Mouse (Mus musculus) stomach, postnatal 0 days (tissue): Measurements from ENCODE around the gene Cdkn1a. TPM values are rescaled to one million over a fixed set of nuclear protein-coding genes. Genes with fewer than 3 reads are reported as not detected.

Experiments
- ATAC-seq: fragments of 200-750 bp; cut with Nextera tagmentation; 2 replicates; pipeline ENCODE4 v1.8.0; 2017; ENCODE audit not compliant: low FRiP score, low TSS enrichment
- DNase-seq: peaks from one replicate; pipeline ENCODE4 v3.0.0-alpha.2; 2016; ENCODE audit warnings: low spot score
- H3K27ac ChIP-seq: fragments of 300-500 bp; sonication (generic); replicated peaks from 2 replicates; pipeline ENCODE4 v1.5.1; 2014; ENCODE audit warnings: mild to moderate bottlenecking, control low read depth
- H3K27me3 ChIP-seq: fragments of 300-500 bp; sonication (generic); 2 replicates; pipeline ENCODE4 v1.6.1; 2014; ENCODE audit warnings: low read length; ENCODE audit not compliant: control insufficient read depth, insufficient read depth
- H3K36me3 ChIP-seq: fragments of 300-500 bp; sonication (generic); 2 replicates; pipeline ENCODE4 v1.6.1; 2014; ENCODE audit warnings: low read length, mixed read lengths; ENCODE audit not compliant: control insufficient read depth, insufficient read depth
- H3K4me1 ChIP-seq: fragments of 300-500 bp; sonication (generic); replicated peaks from 2 replicates; pipeline ENCODE4 v1.6.1; 2014; ENCODE audit warnings: antibody characterized with exemption; ENCODE audit not compliant: control insufficient read depth, insufficient read depth
- H3K4me2 ChIP-seq: fragments of 300-500 bp; sonication (generic); replicated peaks from 2 replicates; pipeline ENCODE4 v1.6.1; 2014; ENCODE audit warnings: low read depth, mild to moderate bottlenecking, control low read depth, moderate library complexity
- H3K4me3 ChIP-seq: fragments of 300-500 bp; sonication (generic); 2 replicates; pipeline ENCODE4 v1.5.1; 2014; ENCODE audit warnings: low read depth, low read length, control low read depth
- H3K9ac ChIP-seq: fragments of 300-500 bp; sonication (generic); 2 replicates; pipeline ENCODE4 v1.6.1; 2014; ENCODE audit warnings: mild to moderate bottlenecking, low read length, control low read depth, mixed read lengths
- H3K9me3 ChIP-seq: fragments of 300-500 bp; sonication (generic); 2 replicates; pipeline ENCODE4 v1.6.1; 2016; ENCODE audit warnings: low read length; ENCODE audit not compliant: control insufficient read depth
- CTCF ChIP-seq: IDR thresholded peaks from 2 replicates; pipeline ENCODE4 v1.5.1; 2016; ENCODE audit warnings: antibody characterized with exemption, low read depth, mild to moderate bottlenecking, moderate library complexity
- EP300 ChIP-seq: optimal IDR thresholded peaks from 2 replicates; pipeline ENCODE3; 2016; ENCODE audit warnings: antibody characterized with exemption
- WGBS: fragments of 180-500 bp; shearing (Covaris S2); extraction: QIAGEN DNeasy Blood & Tissue Kit; methylation state at CpG from one replicate; pipeline ENCODE4 v1.1.7; 2014; 5-methylcytosine and 5-hydroxymethylcytosine counted together
- polyA plus RNA-seq: library from polyadenylated mRNA; unstranded; fragments of >200 nt; fragmentation: Nextera tagmentation; extraction: Ambion mirVana; gene quantifications from 2 replicates; pipeline ENCODE4 v1.2.1, GENCODE M21; 2015

The Cdkn1a gene
- polyA plus RNA-seq, 1 experiment from 2014 or later: 484 TPM

DNA sequence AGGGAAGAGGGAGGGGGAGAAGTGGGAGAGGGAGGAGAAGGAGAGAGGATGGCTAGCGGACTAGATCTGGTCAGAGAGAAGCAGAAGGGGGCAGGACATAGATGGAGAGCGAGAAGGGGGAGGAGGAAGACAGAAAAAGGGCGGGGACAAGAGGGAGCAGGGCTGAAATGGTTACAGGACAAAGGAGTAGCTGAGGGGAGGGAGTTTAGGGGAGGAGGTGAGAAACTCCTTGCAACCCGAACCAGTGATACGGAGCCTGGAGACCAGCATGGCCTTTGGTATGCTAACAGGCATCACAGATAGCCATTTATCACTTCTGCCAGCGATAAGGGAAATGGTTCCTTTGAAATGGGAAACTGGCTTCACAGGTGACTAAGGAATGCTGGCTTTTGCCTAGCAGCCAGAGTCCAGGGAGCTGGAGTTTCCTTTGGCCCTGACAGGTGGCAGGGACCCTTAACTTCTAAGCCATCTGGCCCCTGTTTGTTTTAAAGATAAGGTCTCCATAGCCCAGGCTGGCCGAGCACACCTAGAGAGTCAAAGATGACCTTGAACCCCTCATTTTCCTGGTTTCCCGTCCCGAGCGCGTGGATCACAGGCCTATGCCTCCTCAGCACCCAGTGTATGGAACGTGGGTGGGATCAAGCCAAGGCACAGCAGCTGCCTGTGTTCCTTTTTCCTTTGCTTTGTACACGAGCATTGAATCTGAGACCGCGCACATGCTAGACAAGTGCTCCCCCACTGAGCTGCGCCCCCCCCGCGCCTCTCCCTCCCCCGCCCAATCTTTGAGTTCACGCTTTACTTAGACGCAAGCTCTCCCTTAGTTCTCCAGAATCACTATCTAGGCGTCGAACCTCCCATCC lies 9.8 kb upstream of the Cdkn1a start:
- Histone ChIP-seq H3K4me1 (peaks cover 3% of the 10 kb centered on the region), H3K27ac (peak overlapping the region; percentile 53), H3K4me2 (no peak overlapping the region), H3K36me3 (no peaks in the 10 kb centered on the region), H3K4me3 (no peak overlapping the region), H3K9ac (0 out of 2 replicates have a peak overlapping the region, but pooled peaks have one; percentile 23), H3K9me3 (no peaks in the 10 kb centered on the region), H3K27me3 (no peaks in the 10 kb centered on the region)
- WGBS: 14% methylated on average over 23 of the region's 23 CpGs
- TF ChIP-seq EP300 (no peak), CTCF (no peak)
- no peak for DNase-seq
- peak; percentile 48 for ATAC-seq

DNA sequence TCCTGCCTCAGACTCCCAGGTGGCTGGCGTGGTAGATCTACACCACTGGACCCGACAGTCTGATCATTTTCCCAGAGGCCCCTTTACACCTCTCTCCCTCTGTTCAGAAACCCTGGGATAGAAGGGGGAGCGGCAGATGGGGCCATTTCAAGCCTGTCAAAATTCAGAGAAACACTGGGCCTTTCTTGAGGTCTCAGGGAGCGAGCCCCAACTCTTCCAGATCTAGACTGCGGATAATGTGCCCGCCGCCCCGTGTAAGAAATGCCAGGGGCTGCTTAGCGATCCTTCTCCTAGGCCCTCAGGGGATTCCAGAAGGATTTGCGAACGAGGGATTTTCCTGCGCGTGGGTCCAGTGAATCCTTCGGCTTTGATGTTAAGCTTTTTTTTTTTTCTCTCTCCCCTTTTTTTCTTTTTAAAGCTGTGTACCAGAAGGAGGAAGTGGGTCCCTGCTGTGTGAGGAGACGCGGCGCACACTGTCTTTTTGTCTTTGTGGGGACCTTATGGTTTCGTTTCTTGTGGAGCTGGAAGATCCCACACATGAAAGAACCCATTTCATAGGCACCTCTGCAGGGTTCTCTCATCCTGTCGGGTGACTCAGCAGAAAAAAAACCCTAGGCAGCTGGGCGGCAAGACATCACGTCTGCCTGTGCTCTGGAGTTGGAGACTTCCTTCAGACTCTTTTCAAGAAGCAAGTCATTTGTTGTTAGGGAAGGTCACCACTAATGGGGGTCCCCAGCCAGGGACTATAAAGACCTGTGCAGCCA lies 9.0 kb upstream of the Cdkn1a start:
- H3K9ac ChIP-seq: no peak overlapping the region
- no peak for TF ChIP-seq EP300
- TF ChIP-seq CTCF: no peak
- no peaks in the 10 kb centered on the region for H3K9me3 ChIP-seq
- no peak overlapping the region for H3K4me3 ChIP-seq
- peak overlapping the region; percentile 13; the same call in 1 of the 2 replicates for H3K27ac ChIP-seq
- 21% methylated on average over 21 of the region's 21 CpGs for WGBS
- H3K36me3 ChIP-seq: no peaks in the 10 kb centered on the region
- peak overlapping the region; percentile 11 for H3K4me2 ChIP-seq
- ATAC-seq: no peak
- H3K4me1 ChIP-seq: peaks cover 3% of the 10 kb centered on the region
- DNase-seq: no peak
- H3K27me3 ChIP-seq: no peaks in the 10 kb centered on the region

DNA sequence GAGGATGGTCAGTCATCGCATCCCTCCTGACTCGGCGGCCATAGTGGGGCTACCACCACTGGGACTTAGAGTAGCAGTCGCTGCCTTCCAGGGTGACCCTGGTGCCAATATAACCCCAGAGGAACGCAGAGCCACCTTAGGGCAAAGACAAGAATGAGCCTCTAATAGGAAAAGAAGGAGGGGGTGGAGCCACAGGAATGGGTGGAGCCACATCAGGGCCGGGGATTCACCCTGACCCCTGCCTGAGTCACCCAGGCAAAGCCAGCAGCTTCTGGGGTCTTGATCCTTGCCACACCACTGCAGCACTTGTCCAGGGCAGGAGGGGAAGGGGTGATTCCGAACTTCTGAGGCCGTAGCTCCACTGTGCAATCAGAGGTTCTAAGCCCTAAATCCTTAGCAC lies 7.2 kb upstream of the Cdkn1a start:
- Histone ChIP-seq H3K4me3 (no peak overlapping the region), H3K9ac (no peak overlapping the region), H3K27ac (no peak overlapping the region), H3K36me3 (no peaks in the 10 kb centered on the region), H3K9me3 (no peaks in the 10 kb centered on the region), H3K4me2 (no peak overlapping the region), H3K4me1 (peaks cover 3% of the 10 kb centered on the region), H3K27me3 (no peaks in the 10 kb centered on the region)
- DNase-seq: no peak
- no peak for ATAC-seq
- 83% methylated on average over 8 of the region's 8 CpGs for WGBS
- TF ChIP-seq CTCF (no peak), EP300 (no peak)

DNA sequence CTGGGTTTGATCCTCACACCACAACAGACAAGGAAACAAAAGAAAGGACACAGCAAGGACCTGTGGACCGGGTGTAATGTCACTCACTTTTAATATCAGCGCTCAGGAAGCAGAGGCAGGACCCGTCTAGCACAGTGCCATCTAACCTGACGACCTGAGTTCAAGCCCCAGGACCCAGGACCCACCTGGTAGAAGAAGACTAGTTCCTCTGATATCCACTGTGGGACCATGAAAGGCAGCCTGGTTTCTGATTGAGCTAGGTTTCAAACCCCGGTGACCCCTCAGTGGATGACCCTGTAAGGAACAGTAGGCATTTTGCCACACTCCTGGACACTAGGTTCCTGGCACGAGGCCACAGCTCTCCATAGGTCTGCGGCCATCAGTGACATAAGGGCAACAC lies 6.1 kb upstream of the Cdkn1a start:
- Histone ChIP-seq H3K9me3 (no peaks in the 10 kb centered on the region), H3K4me1 (peaks cover 3% of the 10 kb centered on the region; the same call in 1 of the 2 replicates), H3K4me3 (no peak overlapping the region), H3K9ac (no peak overlapping the region), H3K4me2 (no peak overlapping the region), H3K27ac (no peak overlapping the region), H3K27me3 (no peaks in the 10 kb centered on the region), H3K36me3 (no peaks in the 10 kb centered on the region)
- DNase-seq (no peak), ATAC-seq (no peak)
- TF ChIP-seq CTCF (no peak), EP300 (no peak)
- WGBS: 81% methylated on average over 7 of the region's 7 CpGs

DNA sequence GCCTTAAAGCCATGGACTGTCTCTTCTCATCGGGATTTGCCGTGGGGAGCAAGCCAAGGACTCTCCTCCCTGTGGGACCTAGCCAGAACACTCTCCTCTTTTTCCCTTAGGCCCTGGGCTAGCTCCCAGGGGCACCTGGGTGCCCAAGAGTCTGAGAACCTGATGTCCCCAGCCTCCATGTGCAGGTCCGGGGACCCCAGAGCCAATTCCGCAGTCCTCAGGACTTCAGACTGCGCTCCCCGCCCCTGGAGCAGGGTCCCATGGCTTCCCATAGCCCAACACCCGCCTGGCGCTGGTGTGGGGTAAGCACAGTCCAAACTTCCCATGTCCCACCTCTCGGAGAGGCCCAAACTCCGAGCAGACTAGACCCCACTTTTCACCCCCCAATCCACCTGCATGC lies 5.5 kb upstream of the Cdkn1a start:
- TF ChIP-seq CTCF (no peak), EP300 (no peak)
- H3K36me3 ChIP-seq: no peaks in the 10 kb centered on the region
- no peak overlapping the region for H3K9ac ChIP-seq
- no peak for DNase-seq
- H3K27me3 ChIP-seq: no peaks in the 10 kb centered on the region
- no peak for ATAC-seq
- no peak overlapping the region for H3K27ac ChIP-seq
- H3K4me1 ChIP-seq: peaks cover 3% of the 10 kb centered on the region; the same call in 1 of the 2 replicates
- no peaks in the 10 kb centered on the region for H3K9me3 ChIP-seq
- 86% methylated on average over 10 of the region's 10 CpGs for WGBS
- H3K4me2 ChIP-seq: no peak overlapping the region
- no peak overlapping the region for H3K4me3 ChIP-seq

DNA sequence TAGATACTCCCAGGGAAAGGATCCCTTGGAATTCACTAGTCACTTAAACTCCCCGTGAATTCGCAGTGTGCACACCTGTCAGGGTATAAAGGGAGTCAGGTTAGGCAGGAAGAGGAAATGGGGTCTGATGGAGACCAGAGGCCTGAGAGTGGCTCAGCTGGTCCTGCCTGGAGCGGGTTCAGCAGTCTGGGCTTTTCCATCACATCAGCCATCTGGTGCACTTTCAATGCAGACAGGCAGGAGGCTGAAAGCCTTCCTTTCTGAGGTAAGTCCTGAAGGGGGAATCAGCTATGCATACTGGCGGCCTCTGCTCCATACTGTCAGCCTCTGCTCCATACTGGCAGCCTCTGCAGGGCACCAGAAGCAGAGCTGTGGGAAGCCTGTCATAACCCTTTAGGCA lies 3.9 kb upstream of the Cdkn1a start:
- no peaks in the 10 kb centered on the region for H3K36me3 ChIP-seq
- no peak overlapping the region for H3K9ac ChIP-seq
- no peaks in the 10 kb centered on the region for H3K9me3 ChIP-seq
- ATAC-seq (no peak), DNase-seq (no peak)
- H3K4me1 ChIP-seq: no peaks in the 10 kb centered on the region
- TF ChIP-seq EP300 (no peak), CTCF (no peak)
- WGBS: 73% methylated on average over 4 of the region's 4 CpGs
- no peak overlapping the region for H3K4me2 ChIP-seq
- H3K27ac ChIP-seq: no peak overlapping the region
- no peak overlapping the region for H3K4me3 ChIP-seq
- H3K27me3 ChIP-seq: no peaks in the 10 kb centered on the region
